Mouse (Mus musculus) small intestine, adult 2 months (tissue): Measurements from ENCODE around the gene Chn2. TPM values are rescaled to one million over a fixed set of nuclear protein-coding genes. Genes with fewer than 3 reads are reported as not detected.

Source experiments
- H3K27ac ChIP-seq: fragments of 200-500 bp; 2 replicates; pipeline ENCODE4 v1.5.1; 2012; ENCODE audit warnings: low read depth, low read length, control low read depth, inconsistent platforms; ENCODE audit not compliant: insufficient read depth
- H3K27me3 ChIP-seq: fragments of 200-500 bp; 2 replicates; pipeline ENCODE4 v1.6.1; 2012; ENCODE audit warnings: mild to moderate bottlenecking, moderate library complexity, low read length, inconsistent platforms; ENCODE audit not compliant: control insufficient read depth, insufficient read depth
- H3K36me3 ChIP-seq: fragments of 200-500 bp; 2 replicates; pipeline ENCODE4 v1.6.1; 2012; ENCODE audit warnings: mild to moderate bottlenecking, low read length, control low read depth, inconsistent platforms; ENCODE audit not compliant: control insufficient read depth, insufficient read depth
- H3K4me1 ChIP-seq: fragments of 200-500 bp; 2 replicates; pipeline ENCODE4 v1.6.1; 2012; ENCODE audit warnings: low read length, inconsistent platforms, mixed read lengths; ENCODE audit not compliant: control insufficient read depth, insufficient read depth, insufficient read length
- H3K4me3 ChIP-seq: fragments of 200-500 bp; 2 replicates; pipeline ENCODE4 v1.5.1; 2012; ENCODE audit warnings: low read depth, mild to moderate bottlenecking, control low read depth, inconsistent platforms, low read length, moderate library complexity
- CTCF ChIP-seq: fragments of 200-500 bp; IDR thresholded peaks from 2 replicates; pipeline ENCODE4 v1.5.1; 2012; ENCODE audit warnings: low read depth, mild to moderate bottlenecking, control low read depth, inconsistent platforms, low read length, moderate library complexity, mixed read lengths; ENCODE audit not compliant: insufficient replicate concordance, insufficient read length; ENCODE audit errors: extremely low read depth
- POLR2A ChIP-seq: fragments of 200-500 bp; IDR thresholded peaks from 2 replicates; pipeline ENCODE4 v1.6.1; 2012; ENCODE audit warnings: low read depth, mild to moderate bottlenecking, control low read depth, inconsistent platforms, low read length, moderate library complexity
- WGBS: fragments of 180-500 bp; shearing (Covaris S2); methylation state at CpG from one replicate; pipeline ENCODE4 v1.1.7; 2018; 5-methylcytosine and 5-hydroxymethylcytosine counted together
- polyA plus RNA-seq: library from polyadenylated mRNA; depleted of rRNA; stranded (reverse); fragments of >200 nt; gene quantifications from 2 replicates; pipeline ENCODE4 v1.2.3, GENCODE M21; 2012

Gene Chn2
- polyA plus RNA-seq, 1 experiment: 53.5 TPM

DNA sequence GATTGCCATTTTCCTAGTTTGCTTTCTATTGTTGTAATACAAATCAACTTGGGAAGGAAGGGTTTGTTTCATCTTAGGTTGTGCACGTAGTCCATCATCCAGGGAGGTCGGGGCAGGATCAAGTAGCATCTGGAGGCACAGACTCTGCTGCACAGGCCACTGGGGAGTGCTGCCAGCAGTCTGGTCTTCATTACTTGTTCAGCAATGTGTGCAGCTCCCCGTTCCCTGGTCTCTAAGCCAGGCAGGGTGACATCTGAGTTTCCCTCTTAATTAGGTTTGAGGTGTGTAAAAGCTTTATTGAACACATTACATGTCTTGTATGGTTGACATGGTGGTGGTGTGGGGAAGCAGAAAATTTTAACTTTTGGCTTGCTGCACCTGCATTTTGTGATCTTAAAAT is 79.0 kb downstream of the Chn2 start:
- H3K4me3 ChIP-seq: no peak overlapping the region
- no peak for TF ChIP-seq CTCF
- no peak for TF ChIP-seq POLR2A
- H3K27me3 ChIP-seq: no peaks in the 10 kb centered on the region
- H3K27ac ChIP-seq: peak overlapping the region; percentile 93
- H3K4me1 ChIP-seq: peaks cover 45% of the 10 kb centered on the region
- no peaks in the 10 kb centered on the region for H3K36me3 ChIP-seq
- WGBS: 83% methylated on average over 3 of the region's 3 CpGs

DNA sequence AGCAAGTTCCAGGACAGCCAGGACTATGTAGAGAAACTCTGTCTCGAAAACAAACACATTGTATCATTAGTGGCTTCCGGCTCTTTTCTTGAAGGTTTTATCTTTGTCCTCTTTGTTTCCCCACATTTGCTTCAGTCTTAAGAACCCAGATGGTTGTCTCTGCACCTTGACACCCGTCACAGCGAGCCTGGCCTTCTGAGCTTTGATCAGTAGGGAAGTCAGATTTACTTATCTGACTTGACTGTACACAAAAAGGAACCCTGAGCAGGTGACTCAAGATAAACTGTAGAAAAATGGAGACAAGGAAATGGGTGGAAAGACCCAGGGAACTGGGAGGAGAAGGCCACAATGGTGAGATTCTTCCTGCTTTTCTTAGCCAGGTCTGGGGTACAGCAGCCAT is 79.5 kb downstream of the Chn2 start:
- WGBS: 25% methylated on average over 4 of the region's 4 CpGs
- TF ChIP-seq CTCF: no peak
- no peak for TF ChIP-seq POLR2A
- no peaks in the 10 kb centered on the region for H3K27me3 ChIP-seq
- H3K4me3 ChIP-seq: no peak overlapping the region
- peak overlapping the region; percentile 93 for H3K27ac ChIP-seq
- H3K4me1 ChIP-seq: peaks cover 45% of the 10 kb centered on the region
- no peaks in the 10 kb centered on the region for H3K36me3 ChIP-seq

DNA sequence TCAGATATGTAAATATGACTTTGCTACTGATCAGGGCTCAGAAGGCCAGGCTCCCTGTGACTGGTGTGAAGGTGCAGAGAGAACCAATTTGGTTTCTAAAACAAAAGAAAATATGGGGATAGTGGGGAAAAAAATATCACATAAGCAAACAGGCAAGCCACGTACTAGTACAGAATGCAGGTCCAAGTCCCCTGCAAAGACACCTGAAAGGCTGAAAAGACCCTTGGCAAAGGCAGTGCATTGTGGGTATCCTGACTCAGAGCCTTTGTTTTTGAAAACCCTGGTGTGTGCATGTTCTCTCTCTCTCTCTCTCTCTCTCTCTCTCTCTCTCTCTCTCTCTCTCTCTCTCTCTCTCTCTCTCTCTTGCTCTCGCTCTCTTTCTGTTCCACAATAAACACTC is 80.1 kb downstream of the Chn2 start:
- no peak for TF ChIP-seq POLR2A
- 62% methylated on average over 2 of the region's 2 CpGs for WGBS
- Histone ChIP-seq H3K4me1 (peaks cover 47% of the 10 kb centered on the region), H3K4me3 (no peak overlapping the region), H3K27ac (peak overlapping the region; percentile 93), H3K36me3 (no peaks in the 10 kb centered on the region), H3K27me3 (no peaks in the 10 kb centered on the region)

DNA sequence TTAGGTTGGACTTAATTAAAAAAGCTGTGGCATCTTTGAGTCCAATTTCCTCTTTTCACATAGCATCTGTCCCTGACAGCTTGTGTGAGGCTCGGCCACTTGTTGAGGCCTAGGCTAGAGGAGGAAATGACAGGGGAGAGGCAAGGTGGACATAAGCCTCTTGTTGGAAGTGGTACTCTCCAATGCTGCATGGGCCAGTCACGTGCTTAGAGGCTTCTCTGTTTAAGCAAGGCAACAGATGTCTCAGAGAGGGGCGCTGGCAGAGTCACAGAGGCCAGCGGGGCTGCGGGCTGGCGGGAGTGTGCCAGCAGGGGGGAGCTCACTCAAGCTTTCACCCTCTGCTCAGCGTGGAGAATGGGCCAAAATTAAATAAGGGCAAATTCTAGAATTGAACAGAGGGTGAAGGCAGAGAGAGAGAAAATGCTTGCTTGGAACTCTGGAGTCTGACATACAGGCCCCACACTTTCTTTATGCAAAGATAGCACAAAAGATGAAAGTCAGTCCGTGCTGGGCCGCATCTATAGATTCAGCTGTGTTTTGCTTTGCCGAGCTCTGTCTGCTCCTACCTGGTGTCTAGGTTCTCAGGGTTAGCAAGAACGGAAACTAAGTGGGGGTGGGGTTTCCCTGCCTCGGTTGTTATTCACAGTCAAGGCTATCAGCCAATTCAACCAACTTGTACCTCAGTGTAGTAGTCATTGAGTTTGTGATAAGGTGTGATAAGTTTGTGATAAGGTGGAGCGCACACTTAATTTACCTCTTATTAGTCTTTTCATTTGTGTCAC is 80.7 kb downstream of the Chn2 start:
- H3K27ac ChIP-seq: peak overlapping the region; percentile 93
- TF ChIP-seq CTCF (no peak), POLR2A (no peak)
- H3K4me3 ChIP-seq: no peak overlapping the region

DNA sequence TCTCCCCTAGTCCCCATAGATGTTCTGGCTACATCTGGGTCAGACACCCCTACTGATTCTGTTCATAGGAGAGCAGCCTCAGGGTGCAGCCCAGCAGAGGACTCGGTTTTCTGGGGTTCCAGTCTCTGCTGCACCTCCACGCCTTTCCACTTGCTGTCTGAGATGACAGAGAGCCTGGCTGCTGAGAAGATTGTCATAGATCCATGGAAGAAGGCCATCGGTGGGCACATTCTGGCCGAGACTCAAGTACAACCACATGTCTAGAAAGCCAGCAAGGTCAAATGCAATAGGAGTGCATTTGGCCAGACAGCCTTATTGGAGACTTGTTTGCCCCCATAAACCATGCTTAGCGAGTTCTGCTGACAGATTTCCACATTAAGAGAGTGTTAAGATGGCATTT is 81.5 kb downstream of the Chn2 start:
- no peaks in the 10 kb centered on the region for H3K27me3 ChIP-seq
- WGBS: 60% methylated on average over 5 of the region's 5 CpGs
- H3K27ac ChIP-seq: 0 out of 2 replicates have a peak overlapping the region, but pooled peaks have one; percentile 7
- H3K4me3 ChIP-seq: no peak overlapping the region
- TF ChIP-seq POLR2A (no peak), CTCF (no peak)
- no peaks in the 10 kb centered on the region for H3K36me3 ChIP-seq
- peaks cover 51% of the 10 kb centered on the region for H3K4me1 ChIP-seq

More for the DNA sequence above, 80.7 kb downstream of the Chn2 start:
- peaks cover 48% of the 10 kb centered on the region for H3K4me1 ChIP-seq
- no peaks in the 10 kb centered on the region for H3K36me3 ChIP-seq
- 19% methylated on average over 13 of the region's 13 CpGs for WGBS
- no peaks in the 10 kb centered on the region for H3K27me3 ChIP-seq

DNA sequence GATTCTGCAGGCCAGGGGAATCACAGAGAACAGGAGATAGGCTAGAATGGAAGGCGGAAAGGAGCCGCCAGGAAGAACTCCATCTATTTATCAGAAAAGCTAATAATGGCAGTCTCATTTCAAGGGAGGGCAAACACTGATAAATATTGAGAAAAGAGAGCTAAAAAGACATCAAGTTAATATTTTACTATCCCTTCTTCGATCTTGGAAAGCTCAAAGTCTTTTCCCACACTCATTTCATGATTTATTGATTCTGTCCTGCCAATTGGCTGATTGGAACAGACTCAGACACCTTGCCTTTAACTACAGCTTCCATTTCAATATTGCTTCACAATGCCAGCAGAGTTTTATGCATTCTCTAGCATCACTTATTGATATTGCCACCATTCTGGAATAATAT is 85.2 kb downstream of the Chn2 start:
- WGBS: 31% methylated on average over 3 of the region's 3 CpGs
- TF ChIP-seq POLR2A (no peak), CTCF (no peak)
- H3K27ac ChIP-seq: no peak overlapping the region
- no peaks in the 10 kb centered on the region for H3K36me3 ChIP-seq
- H3K4me1 ChIP-seq: peaks cover 25% of the 10 kb centered on the region
- no peak overlapping the region for H3K4me3 ChIP-seq
- H3K27me3 ChIP-seq: no peaks in the 10 kb centered on the region

DNA sequence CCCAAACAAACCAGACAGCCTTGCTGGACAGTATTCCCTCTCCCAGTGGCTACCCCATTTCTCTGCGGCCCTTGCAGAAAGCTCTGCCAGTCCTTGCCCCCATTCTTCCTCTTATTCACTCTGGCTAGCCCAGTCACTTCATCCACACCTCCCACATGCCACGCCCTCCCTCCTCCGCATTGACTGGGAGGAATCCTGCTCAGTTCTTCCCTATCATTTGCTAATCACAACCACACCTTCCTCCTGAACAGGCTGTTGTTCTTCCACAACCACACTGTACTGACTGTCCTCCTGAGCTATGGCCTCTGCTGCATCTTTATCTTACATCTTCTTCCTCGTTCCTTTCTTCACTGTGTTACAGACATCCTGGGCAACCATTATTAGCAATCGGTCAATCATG is 86.2 kb downstream of the Chn2 start:
- Histone ChIP-seq H3K36me3 (no peaks in the 10 kb centered on the region), H3K27me3 (no peaks in the 10 kb centered on the region), H3K27ac (peak overlapping the region; percentile 21; the same call in 1 of the 2 replicates), H3K4me3 (no peak overlapping the region), H3K4me1 (peaks cover 16% of the 10 kb centered on the region; the same call in 1 of the 2 replicates)
- WGBS: 24% methylated on average over 5 of the region's 5 CpGs
- TF ChIP-seq POLR2A: no peak
- TF ChIP-seq CTCF: no peak
